Mouse (Mus musculus) midbrain, postnatal 0 days (tissue): ENCODE results near the gene Selenof. TPM values are rescaled to one million over a fixed set of nuclear protein-coding genes. Genes with fewer than 3 reads are reported as not detected.
A peak's percentile ranks its signal among the peaks of the same experiment; 100 is the strongest.

Experiments used
- ATAC-seq: fragments of 200-750 bp; cut with Nextera tagmentation; 2 replicates; pipeline ENCODE4 v1.8.0; 2017; ENCODE audit warnings: moderate number of reproducible peaks, mild to moderate bottlenecking, moderate TSS enrichment, moderate library complexity; ENCODE audit not compliant: low FRiP score
- DNase-seq: peaks from one replicate; pipeline ENCODE4 v3.0.0-alpha.2; 2015; ENCODE audit warnings: low spot score
- H3K27ac ChIP-seq: fragments of 300-500 bp; sonication (generic); 2 replicates; pipeline ENCODE4 v1.5.1; 2014; ENCODE audit warnings: low read depth, mild to moderate bottlenecking, low read length, mixed read lengths
- H3K27me3 ChIP-seq: fragments of 300-500 bp; sonication (generic); 2 replicates; pipeline ENCODE4 v1.6.1; 2014; ENCODE audit warnings: low read length, control low read depth, mixed read lengths; ENCODE audit not compliant: insufficient read depth
- H3K36me3 ChIP-seq: fragments of 300-500 bp; sonication (generic); 2 replicates; pipeline ENCODE4 v1.6.1; 2014; ENCODE audit warnings: low read length, control low read depth, mixed read lengths; ENCODE audit not compliant: insufficient read depth
- H3K4me1 ChIP-seq: fragments of 300-500 bp; sonication (generic); 2 replicates; pipeline ENCODE4 v1.6.1; 2014; ENCODE audit warnings: mild to moderate bottlenecking, control low read depth, antibody characterized with exemption, low read length, mixed read lengths; ENCODE audit not compliant: insufficient read depth
- H3K4me2 ChIP-seq: fragments of 300-500 bp; sonication (generic); 2 replicates; pipeline ENCODE4 v1.6.1; 2014; ENCODE audit warnings: low read depth, mild to moderate bottlenecking, low read length, mixed read lengths; ENCODE audit not compliant: poor library complexity, severe bottlenecking
- H3K4me3 ChIP-seq: fragments of 300-500 bp; sonication (generic); 2 replicates; pipeline ENCODE4 v1.5.1; 2014; ENCODE audit warnings: low read depth, mild to moderate bottlenecking, low read length, moderate library complexity
- H3K9ac ChIP-seq: fragments of 300-500 bp; sonication (generic); replicated peaks from 2 replicates; pipeline ENCODE4 v1.6.1; 2014; ENCODE audit warnings: mild to moderate bottlenecking, low read length, moderate library complexity, mixed read lengths; ENCODE audit not compliant: poor library complexity, severe bottlenecking
- H3K9me3 ChIP-seq: fragments of 300-500 bp; sonication (generic); 2 replicates; pipeline ENCODE4 v1.6.1; 2016; ENCODE audit warnings: low read length, control low read depth
- CTCF ChIP-seq: IDR thresholded peaks from 2 replicates; pipeline ENCODE4 v1.5.1; 2016; ENCODE audit warnings: antibody characterized with exemption, mild to moderate bottlenecking
- WGBS: fragments of 180-500 bp; shearing (Covaris S2); extraction: QIAGEN DNeasy Blood & Tissue Kit; methylation state at CpG from one replicate; pipeline ENCODE4 v1.1.7; 2014; 5-methylcytosine and 5-hydroxymethylcytosine counted together
- polyA plus RNA-seq: library from polyadenylated mRNA; unstranded; fragments of >200 nt; fragmentation: Nextera tagmentation; extraction: Ambion mirVana; gene quantifications from 2 replicates; pipeline ENCODE4 v1.2.1, GENCODE M21; 2015
- total RNA-seq: library from RNA; depleted of rRNA; stranded (reverse); fragments of >200 nt; gene quantifications from 2 replicates; pipeline ENCODE4 v1.2.3, GENCODE M21; 2014

Selenof gene
- total and polyA plus RNA-seq, 2 experiments from 2014 or later, result 287 to 596 TPM

- DNase-seq, result no peak
- no peak for ATAC-seq
- Histone ChIP-seq H3K4me3 (no peak overlapping the region), H3K27ac (no peak overlapping the region), H3K4me2 (no peak overlapping the region), H3K9ac (no peak overlapping the region), H3K27me3 (no peaks in the 10 kb centered on the region), H3K9me3 (no peaks in the 10 kb centered on the region), H3K4me1 (no peaks in the 10 kb centered on the region), H3K36me3 (no peaks in the 10 kb centered on the region)
- no peak for TF ChIP-seq CTCF
- WGBS, result 86% methylated on average over 10 of the region's 10 CpGs
Measured at GRCm38 (mm10) chr3:144614698-144615097, 44.6 kb downstream of the Selenof start.

GRCm38 (mm10) chr3:144615459-144615858 lies 45.4 kb downstream of the Selenof start:
- H3K4me2 ChIP-seq, result no peak overlapping the region
- H3K9ac ChIP-seq, result no peak overlapping the region
- H3K27me3 ChIP-seq, result no peaks in the 10 kb centered on the region
- no peak for DNase-seq
- ATAC-seq, result no peak
- no peaks in the 10 kb centered on the region for H3K4me1 ChIP-seq
- TF ChIP-seq CTCF, result no peak
- 90% methylated on average over 9 of the region's 9 CpGs for WGBS
- no peak overlapping the region for H3K4me3 ChIP-seq
- H3K27ac ChIP-seq, result no peak overlapping the region
- H3K9me3 ChIP-seq, result no peaks in the 10 kb centered on the region
- no peaks in the 10 kb centered on the region for H3K36me3 ChIP-seq

GRCm38 (mm10) chr3:144616654-144617425 lies 46.7 kb downstream of the Selenof start:
- 48% methylated on average over 8 of the region's 8 CpGs for WGBS
- ATAC-seq (peak; percentile 87), DNase-seq (peak; percentile 92)
- TF ChIP-seq CTCF, result peak; percentile 100
- Histone ChIP-seq H3K4me2 (no peak overlapping the region), H3K27me3 (no peaks in the 10 kb centered on the region), H3K9me3 (no peaks in the 10 kb centered on the region), H3K9ac (no peak overlapping the region), H3K4me1 (no peaks in the 10 kb centered on the region), H3K36me3 (no peaks in the 10 kb centered on the region), H3K27ac (no peak overlapping the region), H3K4me3 (no peak overlapping the region)

GRCm38 (mm10) chr3:144617633-144618180 lies 47.6 kb downstream of the Selenof start:
- H3K9me3 ChIP-seq, result no peaks in the 10 kb centered on the region
- H3K27ac ChIP-seq, result no peak overlapping the region
- 86% methylated on average over 10 of the region's 10 CpGs for WGBS
- no peak overlapping the region for H3K9ac ChIP-seq
- no peaks in the 10 kb centered on the region for H3K4me1 ChIP-seq
- no peak for TF ChIP-seq CTCF
- no peak for ATAC-seq
- no peaks in the 10 kb centered on the region for H3K36me3 ChIP-seq
- no peak overlapping the region for H3K4me3 ChIP-seq
- H3K27me3 ChIP-seq, result no peaks in the 10 kb centered on the region
- H3K4me2 ChIP-seq, result no peak overlapping the region
- no peak for DNase-seq

- Histone ChIP-seq H3K9me3 (0 out of 2 replicates have a peak, but pooled peaks cover 4% of the 10 kb centered on the region), H3K4me2 (no peak overlapping the region), H3K27me3 (no peaks in the 10 kb centered on the region), H3K4me3 (no peak overlapping the region), H3K36me3 (no peaks in the 10 kb centered on the region), H3K27ac (no peak overlapping the region), H3K9ac (no peak overlapping the region), H3K4me1 (no peaks in the 10 kb centered on the region)
- ATAC-seq (no peak), DNase-seq (peak; percentile 62)
- 72% methylated on average over 13 of the region's 13 CpGs for WGBS
- no peak for TF ChIP-seq CTCF
Measured at GRCm38 (mm10) chr3:144622930-144623612, 53.0 kb downstream of the Selenof start.

GRCm38 (mm10) chr3:144625691-144626090 lies 55.6 kb downstream of the Selenof start:
- 77% methylated on average over 5 of the region's 5 CpGs for WGBS
- Histone ChIP-seq H3K9ac (no peak overlapping the region), H3K36me3 (no peaks in the 10 kb centered on the region), H3K4me1 (no peaks in the 10 kb centered on the region), H3K9me3 (0 out of 2 replicates have a peak, but pooled peaks cover 4% of the 10 kb centered on the region), H3K4me2 (no peak overlapping the region), H3K27ac (no peak overlapping the region), H3K27me3 (no peaks in the 10 kb centered on the region), H3K4me3 (no peak overlapping the region)
- DNase-seq (no peak), ATAC-seq (no peak)
- no peak for TF ChIP-seq CTCF
